Mouse (Mus musculus) brain, embryonic 14.5 days (tissue): ENCODE data around the gene Cyp2c68. TPM values are rescaled to one million over a fixed set of nuclear protein-coding genes. Genes with fewer than 3 reads are reported as not detected.
"Not testable (repeated sequence)": the region's sequence is repeated elsewhere in the genome, so short reads cannot be mapped to it uniquely, and the experiment has no call there.

Experiments used
- DNase-seq: peaks from one replicate; pipeline ENCODE4 v3.0.0-alpha.2; 2011; ENCODE audit warnings: low read depth
- CTCF ChIP-seq: fragments of 200-500 bp; IDR thresholded peaks from 2 replicates; pipeline ENCODE4 v1.5.1; 2012; ENCODE audit warnings: inconsistent platforms, mild to moderate bottlenecking, moderate library complexity, borderline replicate concordance; ENCODE audit not compliant: insufficient read depth, insufficient read length; ENCODE audit errors: extremely low read depth
- POLR2A ChIP-seq: fragments of 200-500 bp; IDR thresholded peaks from 2 replicates; pipeline ENCODE4 v1.6.1; 2012; ENCODE audit warnings: mild to moderate bottlenecking, inconsistent platforms, borderline replicate concordance; ENCODE audit not compliant: poor library complexity, insufficient read depth, insufficient read length, severe bottlenecking; ENCODE audit errors: extremely low read depth
- polyA plus RNA-seq: library from polyadenylated mRNA; depleted of rRNA; stranded (reverse); fragments of >200 nt; gene quantifications from 2 replicates; pipeline ENCODE4 v1.2.3, GENCODE M21; 2012; rRNA removed

Cyp2c68 gene
- not detected in 2 replicates for polyA plus RNA-seq

GRCm38 (mm10) chr19:39740920-39741319 is at the start of gene Cyp2c68:
Gene Cyp2c68, minus strand, starts transcription at chr19:39741054.
- no peak for DNase-seq

GRCm38 (mm10) chr19:39785458-39785857 is 44.6 kb upstream of the Cyp2c68 start:
- DNase-seq = not testable (repeated sequence)

More at GRCm38 (mm10) chr19:39740920-39741319, at the start of gene Cyp2c68:
- TF ChIP-seq CTCF = no peak
- no peak for TF ChIP-seq POLR2A

- DNase-seq = no peak
- TF ChIP-seq CTCF (no peak), POLR2A (no peak)
Observed at GRCm38 (mm10) chr19:39745357-39745756, 4.5 kb upstream of the Cyp2c68 start.

- not testable (repeated sequence) for DNase-seq
Observed at GRCm38 (mm10) chr19:39744361-39744760, 3.5 kb upstream of the Cyp2c68 start.

GRCm38 (mm10) chr19:39711116-39711515 is 29.7 kb downstream of the Cyp2c68 start:
- not testable (repeated sequence) for DNase-seq

GRCm38 (mm10) chr19:39665650-39666049 is 75.2 kb downstream of the Cyp2c68 start:
- not testable (repeated sequence) for DNase-seq

GRCm38 (mm10) chr19:39652381-39652780 is 88.5 kb downstream of the Cyp2c68 start:
- no peak for DNase-seq
- TF ChIP-seq POLR2A (no peak), CTCF (no peak)

GRCm38 (mm10) chr19:39648938-39649337 is 91.9 kb downstream of the Cyp2c68 start, which contains the start of gene Cyp2c67:
Gene Cyp2c67, minus strand, starts transcription at chr19:39649051.
- no peak for DNase-seq

GRCm38 (mm10) chr19:39647519-39647918 is 93.3 kb downstream of the Cyp2c68 start:
- DNase-seq = no peak
- TF ChIP-seq POLR2A = no peak
- TF ChIP-seq CTCF = no peak

More at GRCm38 (mm10) chr19:39648938-39649337, 91.9 kb downstream of the Cyp2c68 start, which contains the start of gene Cyp2c67:
- TF ChIP-seq CTCF (no peak), POLR2A (no peak)

- DNase-seq = not testable (repeated sequence)
Observed at GRCm38 (mm10) chr19:39644551-39644950, 96.3 kb downstream of the Cyp2c68 start.

Other genes with a start within 250 kb of the Cyp2c68 start
- gene Cyp2c39, start 230.2 kb downstream of the Cyp2c68 start, polyA plus RNA-seq = not detected in 2 replicates
- not detected in 2 replicates for gene Cyp2c67, start 92.0 kb downstream of the Cyp2c68 start, polyA plus RNA-seq
- gene Cyp2c40, start 71.8 kb upstream of the Cyp2c68 start, polyA plus RNA-seq = not detected in 2 replicates
- gene Cyp2c69, start 145.7 kb upstream of the Cyp2c68 start, polyA plus RNA-seq = not detected in 2 replicates